Mouse (Mus musculus) spleen, adult 2 months (tissue): Measurements from ENCODE around the gene Fam206a. TPM values are rescaled to one million over a fixed set of nuclear protein-coding genes. Genes with fewer than 3 reads are reported as not detected.

ENCODE experiments used
- DNase-seq, 2 experiments: peaks; one replicate each; pipeline versions ENCODE4 v3.0.0 to v3.0.0-alpha.2; 2012 to 2021; ENCODE audit warnings: low spot score in 2 of 2, low read depth in 1 of 2
- H3K27ac ChIP-seq: fragments of 200-500 bp; 2 replicates; pipeline ENCODE4 v1.5.1; 2012; ENCODE audit warnings: low read length, inconsistent platforms; ENCODE audit not compliant: insufficient read depth
- H3K27me3 ChIP-seq: fragments of 200-500 bp; 2 replicates; pipeline ENCODE4 v1.6.1; 2012; ENCODE audit warnings: mild to moderate bottlenecking, moderate library complexity, low read length, inconsistent platforms; ENCODE audit not compliant: control insufficient read depth, insufficient read depth
- H3K36me3 ChIP-seq: fragments of 200-500 bp; 2 replicates; pipeline ENCODE4 v1.6.1; 2012; ENCODE audit warnings: mild to moderate bottlenecking, low read length, inconsistent platforms; ENCODE audit not compliant: control insufficient read depth, insufficient read depth
- H3K4me1 ChIP-seq: fragments of 200-500 bp; 2 replicates; pipeline ENCODE4 v1.6.1; 2011; ENCODE audit warnings: inconsistent platforms; ENCODE audit not compliant: control insufficient read depth, insufficient read depth, insufficient read length
- H3K4me3 ChIP-seq: fragments of 200-500 bp; 2 replicates; pipeline ENCODE4 v1.5.1; 2011; ENCODE audit warnings: mild to moderate bottlenecking, inconsistent platforms; ENCODE audit not compliant: insufficient read depth, insufficient read length; ENCODE audit errors: extremely low read depth
- CTCF ChIP-seq: fragments of 200-500 bp; IDR thresholded peaks from 2 replicates; pipeline ENCODE4 v1.5.1; 2011; ENCODE audit warnings: mild to moderate bottlenecking, inconsistent platforms; ENCODE audit not compliant: insufficient read depth, insufficient read length, insufficient replicate concordance; ENCODE audit errors: extremely low read depth
- POLR2A ChIP-seq: fragments of 200-500 bp; IDR thresholded peaks from 2 replicates; pipeline ENCODE4 v1.6.1; 2011; ENCODE audit warnings: low read depth, low read length, inconsistent platforms
- WGBS: fragments of 180-500 bp; shearing (Covaris S2); methylation state at CpG from one replicate; pipeline ENCODE4 v1.1.7; 2018; 5-methylcytosine and 5-hydroxymethylcytosine counted together
- polyA plus RNA-seq: library from polyadenylated mRNA; depleted of rRNA; stranded (reverse); fragments of >200 nt; gene quantifications from 2 replicates; pipeline ENCODE4 v1.2.3, GENCODE M21; 2012; rRNA removed

Fam206a gene
- polyA plus RNA-seq = 3.1 and 3.5 TPM in 2 replicates

- peak; percentile 80 to 93 for DNase-seq
- Histone ChIP-seq H3K4me1 (no peaks in the 10 kb centered on the region), H3K27me3 (no peaks in the 10 kb centered on the region), H3K36me3 (peaks cover 16% of the 10 kb centered on the region), H3K27ac (peak within 1 kb of the TSS; percentile 85), H3K4me3 (peak within 1 kb of the TSS; percentile 95)
- TF ChIP-seq POLR2A (peak; percentile 40), CTCF (no peak)
- under 1% methylated on average over 72 of the region's 72 CpGs for WGBS
Observed at GRCm38 (mm10) chr4:56801907-56802668, at the start of gene Fam206a, which contains the start of gene Elp1. Gene Fam206a, plus strand, starts transcription at chr4:56802345. Gene Elp1, minus strand, starts transcription at chr4:56802331.

- Histone ChIP-seq H3K27ac (no peak overlapping the region), H3K36me3 (peaks cover 45% of the 10 kb centered on the region), H3K27me3 (no peaks in the 10 kb centered on the region), H3K4me1 (no peaks in the 10 kb centered on the region; the same call in 1 of the 2 replicates), H3K4me3 (no peak overlapping the region)
- TF ChIP-seq CTCF = no peak
- no peak for TF ChIP-seq POLR2A
- no peak for DNase-seq
- 88% methylated on average over 5 of the region's 5 CpGs for WGBS
Observed at GRCm38 (mm10) chr4:56756021-56756420, 46.1 kb upstream of the Fam206a start.

- H3K27ac ChIP-seq = no peak overlapping the region
- 81% methylated on average over 10 of the region's 10 CpGs for WGBS
- no peaks in the 10 kb centered on the region for H3K27me3 ChIP-seq
- H3K36me3 ChIP-seq = peaks cover 39% of the 10 kb centered on the region
- no peak for DNase-seq
- H3K4me1 ChIP-seq = no peaks in the 10 kb centered on the region; the same call in 1 of the 2 replicates
- TF ChIP-seq POLR2A (no peak), CTCF (no peak)
- no peak overlapping the region for H3K4me3 ChIP-seq
Observed at GRCm38 (mm10) chr4:56756966-56757600, 45.1 kb upstream of the Fam206a start.

GRCm38 (mm10) chr4:56757693-56758092 lies 44.5 kb upstream of the Fam206a start:
- Histone ChIP-seq H3K36me3 (peaks cover 43% of the 10 kb centered on the region), H3K27ac (no peak overlapping the region), H3K4me1 (no peaks in the 10 kb centered on the region; the same call in 1 of the 2 replicates), H3K4me3 (no peak overlapping the region), H3K27me3 (no peaks in the 10 kb centered on the region)
- 74% methylated on average over 1 of the region's 1 CpGs for WGBS
- TF ChIP-seq POLR2A (no peak), CTCF (no peak)
- DNase-seq = no peak

GRCm38 (mm10) chr4:56767861-56768284 lies 34.3 kb upstream of the Fam206a start:
- Histone ChIP-seq H3K27ac (no peak overlapping the region), H3K4me3 (no peak overlapping the region), H3K4me1 (no peaks in the 10 kb centered on the region), H3K36me3 (peaks cover 54% of the 10 kb centered on the region), H3K27me3 (no peaks in the 10 kb centered on the region)
- no peak for DNase-seq
- WGBS = 63% methylated on average over 5 of the region's 5 CpGs
- no peak for TF ChIP-seq POLR2A
- no peak for TF ChIP-seq CTCF

- Histone ChIP-seq H3K4me1 (no peaks in the 10 kb centered on the region), H3K36me3 (peaks cover 57% of the 10 kb centered on the region), H3K27me3 (no peaks in the 10 kb centered on the region), H3K4me3 (no peak overlapping the region), H3K27ac (no peak overlapping the region)
- 95% methylated on average over 7 of the region's 7 CpGs for WGBS
- no peak for DNase-seq
- TF ChIP-seq CTCF (no peak), POLR2A (no peak)
Observed at GRCm38 (mm10) chr4:56768913-56769312, 33.2 kb upstream of the Fam206a start.
